Mouse (Mus musculus) limb, embryonic 14.5 days (tissue): ENCODE measurements at regions not wholly inside any gene's neighbourhood (a gene's known extent, or its start where the extent isn't known, plus 50 kb on each side); places are given as distances from the start of the nearest gene placed in this dataset.
A peak's percentile ranks its signal among the peaks of the same experiment; 100 is the strongest.

Experiments
- ATAC-seq: fragments of 200-750 bp; cut with Nextera tagmentation; 2 replicates; pipeline ENCODE4 v1.8.0; 2017; ENCODE audit warnings: low read depth, moderate number of reproducible peaks, moderate TSS enrichment; ENCODE audit not compliant: low FRiP score
- DNase-seq: peaks from one replicate; pipeline ENCODE4 v3.0.0-alpha.2; 2015; ENCODE audit warnings: low spot score
- H3K27ac ChIP-seq: fragments of 300-500 bp; sonication (generic); replicated peaks from 2 replicates; pipeline ENCODE4 v1.5.1; 2014; ENCODE audit warnings: low read depth, mild to moderate bottlenecking, low read length, moderate library complexity, mixed read lengths
- H3K27me3 ChIP-seq: fragments of 300-500 bp; sonication (generic); 2 replicates; pipeline ENCODE4 v1.6.1; 2014; ENCODE audit warnings: low read length, mixed read lengths; ENCODE audit not compliant: control insufficient read depth, insufficient read depth
- H3K36me3 ChIP-seq: fragments of 300-500 bp; sonication (generic); 2 replicates; pipeline ENCODE4 v1.6.1; 2014; ENCODE audit warnings: mild to moderate bottlenecking, low read length, moderate library complexity, mixed read lengths; ENCODE audit not compliant: control insufficient read depth, insufficient read depth
- H3K4me1 ChIP-seq: fragments of 300-500 bp; sonication (generic); 2 replicates; pipeline ENCODE4 v1.6.1; 2014; ENCODE audit warnings: antibody characterized with exemption, low read length, mixed read lengths; ENCODE audit not compliant: control insufficient read depth, insufficient read depth
- H3K4me2 ChIP-seq: fragments of 300-500 bp; sonication (generic); replicated peaks from 2 replicates; pipeline ENCODE4 v1.6.1; 2014; ENCODE audit warnings: low read depth, mild to moderate bottlenecking, low read length, moderate library complexity; ENCODE audit not compliant: severe bottlenecking
- H3K4me3 ChIP-seq: fragments of 300-500 bp; sonication (generic); replicated peaks from 2 replicates; pipeline ENCODE4 v1.5.1; 2014; ENCODE audit warnings: low read length
- H3K9ac ChIP-seq: fragments of 300-500 bp; sonication (generic); 2 replicates; pipeline ENCODE4 v1.6.1; 2014; ENCODE audit warnings: mild to moderate bottlenecking, low read depth, low read length, moderate library complexity; ENCODE audit not compliant: severe bottlenecking
- H3K9me3 ChIP-seq: fragments of 300-500 bp; sonication (generic); 2 replicates; pipeline ENCODE4 v1.6.1; 2016; ENCODE audit warnings: low read length; ENCODE audit not compliant: control insufficient read depth
- POLR2A ChIP-seq: fragments of 200-500 bp; IDR thresholded peaks from 2 replicates; pipeline ENCODE4 v1.8.0; 2012; ENCODE audit warnings: inconsistent platforms, mild to moderate bottlenecking, moderate library complexity, borderline replicate concordance; ENCODE audit not compliant: insufficient read depth, insufficient read length; ENCODE audit errors: extremely low read depth
- WGBS: fragments of 180-500 bp; shearing (Covaris S2); extraction: QIAGEN DNeasy Blood & Tissue Kit; methylation state at CpG from one replicate; pipeline ENCODE4 v1.1.7; 2014; 5-methylcytosine and 5-hydroxymethylcytosine counted together

DNA sequence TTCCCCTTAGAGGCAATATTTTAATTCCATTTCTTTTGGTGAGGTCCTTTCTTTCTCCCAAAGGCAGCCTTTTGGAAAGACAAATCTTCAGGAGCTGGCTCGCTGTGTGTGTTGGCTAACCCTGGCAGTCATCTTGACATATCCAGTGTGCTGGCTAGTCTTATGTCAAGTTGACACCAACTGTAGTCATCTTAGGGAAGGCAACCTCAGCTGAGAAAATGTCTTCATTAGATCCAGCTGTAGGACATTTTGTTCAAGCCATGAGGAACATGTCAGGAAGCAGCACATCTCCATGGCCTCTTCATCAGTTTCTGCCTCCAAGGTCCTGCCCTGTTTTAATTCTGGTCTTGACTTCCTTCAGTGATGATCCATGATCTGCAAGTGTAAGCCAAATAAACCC, 192.1 kb upstream of the Tle4 start:
- H3K4me3 ChIP-seq = no peak overlapping the region
- H3K9ac ChIP-seq = no peak overlapping the region
- no peaks in the 10 kb centered on the region for H3K9me3 ChIP-seq
- ATAC-seq = no peak
- H3K4me1 ChIP-seq = no peaks in the 10 kb centered on the region
- H3K27me3 ChIP-seq = no peaks in the 10 kb centered on the region
- H3K36me3 ChIP-seq = no peaks in the 10 kb centered on the region
- H3K4me2 ChIP-seq = no peak overlapping the region
- WGBS = 90% methylated on average over 1 of the region's 1 CpGs
- no peak overlapping the region for H3K27ac ChIP-seq
- no peak for TF ChIP-seq POLR2A
- DNase-seq = no peak

DNA sequence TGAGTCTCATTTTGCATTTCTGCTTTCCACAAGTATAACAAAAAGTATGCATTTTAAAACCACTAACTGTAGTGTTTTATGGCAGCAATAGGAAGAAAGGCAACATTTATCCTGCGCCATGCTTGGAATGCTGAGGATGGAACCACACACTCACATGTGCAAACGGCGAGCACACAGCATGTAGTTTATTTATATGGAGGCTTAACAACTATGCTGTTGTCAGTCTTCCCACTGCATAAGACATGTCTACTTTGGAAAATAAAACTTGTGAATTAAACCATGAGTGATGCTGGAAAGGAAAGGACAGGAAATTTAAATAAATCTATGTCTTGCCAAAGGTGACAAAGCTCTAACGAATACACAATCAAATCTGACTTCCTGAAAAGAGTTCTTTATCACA, 190.8 kb upstream of the Tle4 start:
- no peak for ATAC-seq

DNA sequence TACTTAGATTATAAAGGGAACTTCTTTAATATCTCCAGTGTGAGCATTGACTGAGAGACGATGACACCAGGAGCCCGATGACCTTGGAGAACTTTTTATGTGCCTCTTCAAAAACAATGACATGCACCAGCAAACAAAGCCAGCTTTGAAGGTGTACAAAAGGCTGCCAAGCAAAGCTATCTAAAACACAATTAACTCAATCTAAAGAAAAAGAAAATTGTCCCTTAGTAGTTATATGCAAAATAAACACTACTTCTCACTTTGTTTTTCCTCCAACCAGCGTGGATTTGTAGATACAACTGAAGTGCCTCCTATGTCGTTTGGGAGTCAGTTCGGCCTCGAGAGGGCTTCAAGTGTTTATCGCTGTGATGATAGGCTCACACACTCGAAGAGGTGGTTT, 189.0 kb upstream of the Tle4 start:
- ATAC-seq = no peak
- Histone ChIP-seq H3K4me1 (no peaks in the 10 kb centered on the region), H3K4me3 (no peak overlapping the region), H3K27ac (no peak overlapping the region), H3K4me2 (no peak overlapping the region), H3K9me3 (no peaks in the 10 kb centered on the region), H3K36me3 (no peaks in the 10 kb centered on the region), H3K27me3 (no peaks in the 10 kb centered on the region), H3K9ac (no peak overlapping the region)
- no peak for TF ChIP-seq POLR2A
- DNase-seq = no peak
- 74% methylated on average over 8 of the region's 8 CpGs for WGBS

More for the DNA sequence above, 190.8 kb upstream of the Tle4 start:
- H3K4me1 ChIP-seq = no peaks in the 10 kb centered on the region
- no peaks in the 10 kb centered on the region for H3K9me3 ChIP-seq
- 76% methylated on average over 4 of the region's 4 CpGs for WGBS
- TF ChIP-seq POLR2A = no peak
- no peak overlapping the region for H3K4me3 ChIP-seq
- H3K36me3 ChIP-seq = no peaks in the 10 kb centered on the region
- no peaks in the 10 kb centered on the region for H3K27me3 ChIP-seq
- H3K4me2 ChIP-seq = no peak overlapping the region
- no peak overlapping the region for H3K9ac ChIP-seq
- H3K27ac ChIP-seq = no peak overlapping the region
- DNase-seq = no peak

DNA sequence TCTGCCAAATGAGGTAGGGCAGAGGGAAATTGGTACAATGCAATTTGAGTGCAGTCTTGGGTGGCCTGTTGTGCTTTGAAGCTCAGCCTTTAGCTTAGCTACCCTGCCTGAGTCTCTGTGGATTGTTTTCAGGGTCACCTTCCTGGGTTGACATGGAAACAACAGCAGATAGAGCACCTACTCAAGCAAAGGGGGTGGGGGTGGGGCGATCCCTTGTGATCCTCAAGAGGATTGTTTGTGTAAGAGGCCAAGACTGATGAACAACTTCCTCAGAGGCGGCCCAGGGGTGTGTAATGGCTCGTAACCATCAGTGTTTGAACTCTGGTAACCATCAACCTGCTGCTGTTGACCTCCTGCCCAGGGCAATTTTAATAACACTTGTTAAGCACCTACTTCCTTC, 187.8 kb upstream of the Tle4 start:
- TF ChIP-seq POLR2A = no peak
- Histone ChIP-seq H3K36me3 (no peaks in the 10 kb centered on the region), H3K27me3 (no peaks in the 10 kb centered on the region), H3K27ac (no peak overlapping the region), H3K4me1 (no peaks in the 10 kb centered on the region), H3K4me2 (no peak overlapping the region), H3K9me3 (no peaks in the 10 kb centered on the region), H3K9ac (no peak overlapping the region), H3K4me3 (no peak overlapping the region)
- 21% methylated on average over 3 of the region's 3 CpGs for WGBS
- ATAC-seq = no peak
- no peak for DNase-seq

DNA sequence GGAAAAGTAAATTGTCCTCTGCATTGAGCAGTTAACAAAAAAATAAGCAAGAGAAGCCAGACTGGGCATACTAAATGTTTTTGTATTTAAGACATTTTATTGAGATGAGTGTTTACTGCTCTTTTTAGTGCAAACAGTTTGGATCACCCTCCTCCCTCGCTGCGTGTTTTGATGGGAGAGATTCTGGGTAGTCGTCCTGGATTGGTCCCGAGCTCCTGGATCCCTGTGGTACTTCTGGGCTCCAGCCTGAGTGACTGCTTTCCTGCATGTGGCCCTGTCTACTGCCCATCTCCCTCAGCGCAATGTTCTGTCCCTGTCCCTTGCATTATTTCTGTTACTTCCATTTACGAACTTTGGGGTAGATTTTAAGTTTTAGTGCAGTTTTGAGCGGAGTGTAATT, 179.9 kb upstream of the Tle4 start:
- DNase-seq (no peak), ATAC-seq (no peak)
- Histone ChIP-seq H3K36me3 (no peaks in the 10 kb centered on the region), H3K27me3 (peaks cover 3% of the 10 kb centered on the region; the same call in 1 of the 2 replicates), H3K4me1 (no peaks in the 10 kb centered on the region), H3K9me3 (no peaks in the 10 kb centered on the region), H3K4me3 (no peak overlapping the region), H3K9ac (no peak overlapping the region), H3K4me2 (0 out of 2 replicates have a peak overlapping the region, but pooled peaks have one; percentile 25), H3K27ac (no peak overlapping the region)
- TF ChIP-seq POLR2A = no peak
- 17% methylated on average over 7 of the region's 7 CpGs for WGBS

DNA sequence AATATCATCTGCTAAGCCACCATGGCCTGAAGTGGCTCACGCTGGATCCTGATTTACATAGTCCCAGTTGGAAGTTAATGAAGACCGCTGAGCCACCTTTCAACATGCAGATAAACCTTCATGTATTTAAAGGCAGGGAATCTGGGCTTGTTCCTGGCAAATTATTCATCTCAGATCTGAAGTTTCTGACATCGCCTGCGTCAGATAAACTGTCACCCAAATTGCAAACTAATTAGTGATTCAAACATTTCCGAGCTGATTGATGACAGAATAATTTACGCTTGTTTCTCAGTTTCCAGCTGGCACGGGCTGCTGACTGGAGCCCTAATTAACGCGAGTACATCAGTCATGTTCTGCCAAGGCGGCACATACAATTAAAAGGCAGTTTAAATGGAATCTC, 179.3 kb upstream of the Tle4 start:
- no peak for DNase-seq

More for the DNA sequence above, 179.3 kb upstream of the Tle4 start:
- H3K4me2 ChIP-seq = 0 out of 2 replicates have a peak overlapping the region, but pooled peaks have one; percentile 25
- no peak overlapping the region for H3K4me3 ChIP-seq
- H3K9ac ChIP-seq = no peak overlapping the region
- TF ChIP-seq POLR2A = no peak
- no peak for ATAC-seq
- H3K4me1 ChIP-seq = no peaks in the 10 kb centered on the region
- no peaks in the 10 kb centered on the region for H3K36me3 ChIP-seq
- H3K27ac ChIP-seq = no peak overlapping the region
- peaks cover 3% of the 10 kb centered on the region; the same call in 1 of the 2 replicates for H3K27me3 ChIP-seq
- no peaks in the 10 kb centered on the region for H3K9me3 ChIP-seq
- 4% methylated on average over 10 of the region's 10 CpGs for WGBS
